In the genomic region with DNA sequence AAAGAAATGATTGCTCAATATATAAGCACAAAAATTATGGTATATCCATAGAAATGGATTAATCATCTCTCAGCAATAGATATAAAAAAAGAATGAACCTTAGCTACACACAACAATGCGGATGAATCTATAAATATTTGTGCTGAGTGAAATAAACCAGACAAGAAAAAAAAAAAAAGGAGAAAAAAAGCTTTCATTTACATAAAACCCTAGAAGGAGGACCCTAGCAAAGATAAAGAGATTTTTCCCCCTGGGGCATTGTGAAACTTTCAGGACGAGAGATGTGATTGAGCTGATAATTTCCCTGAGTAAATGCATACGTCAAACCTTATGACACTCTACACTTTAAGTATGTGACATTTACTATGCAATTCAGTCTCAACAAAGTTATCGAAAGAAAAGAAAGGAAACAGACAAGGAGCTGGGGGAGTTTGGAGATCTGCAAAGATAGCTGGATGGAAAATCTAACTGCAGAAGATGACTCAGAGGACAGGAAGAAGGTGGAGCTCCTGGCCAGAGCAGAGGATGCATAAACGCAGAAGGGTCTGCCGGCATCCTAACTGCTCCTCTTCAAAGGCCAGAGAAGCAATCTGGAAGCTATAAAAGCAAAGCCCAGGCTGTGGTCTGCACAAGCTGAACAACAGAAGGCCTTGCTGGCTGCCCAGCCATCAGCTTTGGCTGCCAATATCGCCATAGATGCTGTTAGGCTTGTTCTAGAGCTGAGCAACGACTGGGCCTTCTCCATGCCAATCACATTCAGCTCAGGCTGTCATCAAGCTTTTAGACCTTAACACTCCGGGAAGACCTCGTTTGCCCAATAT, we compare ENCODE assay signal across 14 mouse cellular contexts.
A peak's percentile ranks its signal among the peaks of the same experiment; 100 is the strongest.
DNase-seq lines count a peak whose midpoint lies in the region; ATAC-seq and TF ChIP-seq lines count a peak whose summit lies in the region.
"Had no signal": no experiment of that assay in that cellular context is flagged by ENCODE, and none has a peak within 500 bp of the region (broad histone marks: within the 10 kb centered on the region; RNA-seq: fewer than 3 reads in every experiment).

No protein-coding gene starts in this region.

- 42% methylated on average over 10 of the region's 10 CpGs for WGBS in spleen, adult 2 months
- WGBS in limb, embryonic 14.5 days = 21% methylated on average over 10 of the region's 10 CpGs
- 76% methylated on average over 10 of the region's 10 CpGs for WGBS in forebrain, embryonic 16.5 days

- no peaks in the 10 kb centered on the region for H3K36me3 ChIP-seq in spleen, adult 2 months (ENCODE audit: control insufficient read depth, insufficient read depth, low read length)
- no peaks in the 10 kb centered on the region for H3K36me3 ChIP-seq in limb, embryonic 14.5 days (ENCODE audit: control insufficient read depth, insufficient read depth, low read length)
- no peaks in the 10 kb centered on the region for H3K36me3 ChIP-seq in forebrain, embryonic 16.5 days (ENCODE audit: control insufficient read depth, insufficient read depth)
- H3K36me3 ChIP-seq: liver, embryonic 13.5 days; neural tube, embryonic 12.5 days had no signal

- no peak overlapping the region for H3K9ac ChIP-seq in limb, embryonic 14.5 days (ENCODE audit: low read depth, low read length, severe bottlenecking)
- no peak overlapping the region for H3K9ac ChIP-seq in forebrain, embryonic 16.5 days (replicated peaks; ENCODE audit: low read depth, low read length)
- H3K9ac ChIP-seq: liver, embryonic 13.5 days; neural tube, embryonic 12.5 days had no signal

- DNase-seq in cerebellum, postnatal 14 days = peak; percentile 59 to 60
- no peak for DNase-seq in cerebellum, adult 11-12 months
- DNase-seq in spleen, adult 2 months (ENCODE audit: low read depth in 1 of 2, low spot score in 2 of 2) = no peak
- DNase-seq in spleen, postnatal 36 days (ENCODE audit: low spot score in 2 of 2) = no peak
- DNase-seq in limb, embryonic 14.5 days (ENCODE audit: low spot score) = peak; percentile 37
- peak; percentile 42 for DNase-seq in thymus, postnatal 4 days
- DNase-seq in right cerebral cortex, postnatal 4 days = no peak
- DNase-seq: embryo, embryonic 11 days; liver, embryonic 13.5 days had no signal

- ATAC-seq in limb, embryonic 14.5 days (ENCODE audit: low FRiP score, low read depth) = peak; percentile 58; the same call in 1 of the 2 replicates
- no peak for ATAC-seq in forebrain, embryonic 16.5 days
- ATAC-seq: hindbrain, postnatal 0 days had no signal

- TF ChIP-seq CTCF in spleen, adult 2 months (IDR thresholded peaks at IDR 0.05; ENCODE audit: extremely low read depth, insufficient read depth, insufficient read length, insufficient replicate concordance) = no peak

- no peak overlapping the region for H3K4me3 ChIP-seq in spleen, adult 2 months (ENCODE audit: extremely low read depth, insufficient read depth, insufficient read length)
- H3K4me3 ChIP-seq in limb, embryonic 14.5 days (replicated peaks; ENCODE audit: low read length) = no peak overlapping the region
- no peak overlapping the region for H3K4me3 ChIP-seq in forebrain, embryonic 16.5 days (replicated peaks; ENCODE audit: low read length)
- H3K4me3 ChIP-seq: liver, embryonic 13.5 days; megakaryocyte, embryonic 14.5 days; neural tube, embryonic 12.5 days had no signal

- 0 out of 2 replicates have a peak, but pooled peaks cover 5% of the 10 kb centered on the region for H3K4me1 ChIP-seq in spleen, adult 2 months (ENCODE audit: control insufficient read depth, insufficient read depth, insufficient read length)
- H3K4me1 ChIP-seq in limb, embryonic 14.5 days (ENCODE audit: control insufficient read depth, insufficient read depth, low read length) = peaks cover 7% of the 10 kb centered on the region; the same call in 1 of the 2 replicates
- H3K4me1 ChIP-seq in forebrain, embryonic 16.5 days (replicated peaks; ENCODE audit: control insufficient read depth, insufficient read depth, low read length) = peaks cover 8% of the 10 kb centered on the region; the same call in 1 of the 2 replicates
- H3K4me1 ChIP-seq: neural tube, embryonic 12.5 days had no signal

- no peak overlapping the region for H3K4me2 ChIP-seq in limb, embryonic 14.5 days (replicated peaks; ENCODE audit: low read depth, low read length, severe bottlenecking)
- no peak overlapping the region for H3K4me2 ChIP-seq in forebrain, embryonic 16.5 days (ENCODE audit: low read length)
- H3K4me2 ChIP-seq: heart, embryonic 11.5 days; liver, embryonic 13.5 days; neural tube, embryonic 12.5 days had no signal

- H3K9me3 ChIP-seq in limb, embryonic 14.5 days (ENCODE audit: control insufficient read depth, low read length) = no peaks in the 10 kb centered on the region
- H3K9me3 ChIP-seq in forebrain, embryonic 16.5 days (ENCODE audit: control insufficient read depth, low read length) = no peaks in the 10 kb centered on the region
- H3K9me3 ChIP-seq: liver, embryonic 13.5 days; megakaryocyte, embryonic 14.5 days; neural tube, embryonic 12.5 days had no signal

- no peaks in the 10 kb centered on the region for H3K27me3 ChIP-seq in spleen, adult 2 months (ENCODE audit: control insufficient read depth, insufficient read depth, low read length)
- H3K27me3 ChIP-seq in limb, embryonic 14.5 days (ENCODE audit: control insufficient read depth, insufficient read depth, low read length) = no peaks in the 10 kb centered on the region
- H3K27me3 ChIP-seq in forebrain, embryonic 16.5 days (replicated peaks; ENCODE audit: control insufficient read depth, insufficient read depth, low read length) = no peaks in the 10 kb centered on the region
- H3K27me3 ChIP-seq: liver, embryonic 13.5 days; megakaryocyte, embryonic 14.5 days; neural tube, embryonic 12.5 days had no signal

- TF ChIP-seq POLR2A in spleen, adult 2 months (IDR thresholded peaks at IDR 0.05; ENCODE audit: low read depth, low read length) = no peak
- TF ChIP-seq POLR2A in limb, embryonic 14.5 days (IDR thresholded peaks at IDR 0.05; ENCODE audit: borderline replicate concordance, extremely low read depth, insufficient read depth, insufficient read length) = no peak

- peak overlapping the region; percentile 45; the same call in 1 of the 2 replicates for H3K27ac ChIP-seq in spleen, adult 2 months (ENCODE audit: insufficient read depth, low read length)
- H3K27ac ChIP-seq in limb, embryonic 14.5 days (replicated peaks; ENCODE audit: low read depth, low read length) = no peak overlapping the region
- no peak overlapping the region for H3K27ac ChIP-seq in forebrain, embryonic 16.5 days (ENCODE audit: low read length)
- H3K27ac ChIP-seq: hindbrain, postnatal 0 days; liver, embryonic 13.5 days; neural tube, embryonic 12.5 days had no signal

Comparison
In these comparisons a context has a peak if more than half of its experiments do, and no peak if none do; other contexts are left out.
1. DNase-seq: peak in cerebellum, postnatal 14 days (2 of 2), limb, embryonic 14.5 days (single experiment) and thymus, postnatal 4 days (single experiment); none in cerebellum, adult 11-12 months (single experiment), spleen, adult 2 months (0 of 2), spleen, postnatal 36 days (0 of 2) and right cerebral cortex, postnatal 4 days (single experiment).